Mouse (Mus musculus) spleen, adult 2 months (tissue): ENCODE data around the gene Sct.

Experiments used
- CTCF ChIP-seq: fragments of 200-500 bp; IDR thresholded peaks from 2 replicates; pipeline ENCODE4 v1.5.1; 2011; ENCODE audit warnings: mild to moderate bottlenecking, inconsistent platforms; ENCODE audit not compliant: insufficient read depth, insufficient read length, insufficient replicate concordance; ENCODE audit errors: extremely low read depth
- POLR2A ChIP-seq: fragments of 200-500 bp; IDR thresholded peaks from 2 replicates; pipeline ENCODE4 v1.6.1; 2011; ENCODE audit warnings: low read depth, low read length, inconsistent platforms

DNA sequence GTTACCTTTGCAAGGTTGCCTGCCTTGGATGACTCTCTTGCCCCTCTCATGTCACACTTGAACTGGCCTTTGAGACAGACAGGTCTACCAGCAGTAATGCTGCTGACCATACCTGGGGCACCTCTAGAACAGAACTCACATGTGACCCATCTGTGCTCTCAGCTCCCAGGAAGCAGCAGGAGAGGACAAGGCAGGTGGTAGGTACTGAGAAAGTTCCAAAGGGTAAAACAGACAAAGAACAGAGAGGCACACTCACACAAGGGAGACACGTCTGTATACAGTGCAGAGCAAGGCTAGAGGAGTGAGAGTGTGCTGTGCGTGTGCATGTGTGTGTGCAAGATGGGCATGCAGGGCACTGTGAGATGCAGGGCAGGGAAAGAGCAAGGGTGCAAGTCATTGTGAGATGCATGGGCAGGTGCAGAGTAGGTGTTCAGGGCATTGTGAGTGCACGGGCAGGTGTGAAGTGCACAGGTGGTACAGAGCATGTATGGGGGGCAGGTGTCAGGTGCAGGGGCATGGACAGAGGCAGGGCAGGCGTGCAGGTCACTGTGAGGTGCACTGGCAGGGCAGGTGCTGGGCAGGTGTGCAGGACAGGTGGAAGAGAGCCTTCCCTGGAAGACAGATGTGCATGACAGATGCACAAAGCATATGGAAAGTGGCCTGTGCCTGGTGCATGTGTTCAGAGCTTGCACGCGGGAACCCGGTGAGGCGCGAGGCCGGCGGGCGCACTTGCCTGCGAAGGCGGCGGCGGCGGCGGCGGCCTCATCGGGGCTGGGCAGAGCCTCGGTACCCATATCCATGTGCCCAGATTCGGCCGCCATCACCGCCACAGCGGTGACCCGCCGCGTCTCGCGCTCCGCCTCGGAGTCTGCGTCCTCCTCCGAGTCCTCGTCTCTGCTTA is 47.9 kb upstream of the Sct start:
- no peak for TF ChIP-seq CTCF
- TF ChIP-seq POLR2A = no peak
